Mouse (Mus musculus) megakaryocyte, embryonic 14.5 days (primary cell): ENCODE results near the gene Zdhhc5.

ENCODE experiments used
- FLI1 ChIP-seq: IDR thresholded peaks from 2 replicates; pipeline ENCODE4 v1.6.1; 2012; ENCODE audit warnings: low read length, inconsistent platforms, mixed read lengths
- GATA1 ChIP-seq: IDR thresholded peaks from 3 replicates; pipeline ENCODE4 v1.6.1; 2012; ENCODE audit warnings: mixed read lengths, low read length, inconsistent platforms, borderline replicate concordance

GRCm38 (mm10) chr2:84750115-84750514 lies 35.1 kb upstream of the Zdhhc5 start:
- TF ChIP-seq GATA1 (no peak), FLI1 (no peak)
